Mouse (Mus musculus) monocyte, adult 5-6 weeks (primary cell): ENCODE results near the gene Tceal7. TPM values are rescaled to one million over a fixed set of nuclear protein-coding genes. Genes with fewer than 3 reads are reported as not detected.
"Not testable (repeated sequence)": the region's sequence is repeated elsewhere in the genome, so short reads cannot be mapped to it uniquely, and the experiment has no call there.

Experiments used
- ATAC-seq: fragments of 153-309, 156-312 bp; replicated peaks from 2 replicates; pipeline ENCODE4 v1.8.0; 2017; ENCODE audit warnings: mild to moderate bottlenecking; ENCODE audit not compliant: low TSS enrichment, insufficient number of reproducible peaks, severe bottlenecking, poor library complexity, low FRiP score
- total RNA-seq: library from RNA; stranded (forward); fragments of 200-1000, 200-491, 200-594 nt; gene quantifications from 3 replicates; pipeline ENCODE4 v1.2.3, GENCODE M21; 2017

Tceal7 gene
- not detected in 3 replicates for total RNA-seq

- not testable (repeated sequence) for ATAC-seq
These were observed at the start of gene Tceal7, which contains the start of gene Bex1 for GRCm38 (mm10) chrX:136214729-136215677. Gene Tceal7 (plus strand): TSS chrX:136214779. Gene Bex1 (minus strand): TSS chrX:136215513.

GRCm38 (mm10) chrX:136170625-136171024 lies 44.0 kb upstream of the Tceal7 start:
- no peak for ATAC-seq

GRCm38 (mm10) chrX:136171189-136172117 lies 43.1 kb upstream of the Tceal7 start:
- no peak for ATAC-seq

GRCm38 (mm10) chrX:136172118-136172551 lies 42.4 kb upstream of the Tceal7 start, which contains the start of gene Tceal8:
Gene Tceal8 (minus strand): TSS chrX:136172342.
- ATAC-seq, result peak; percentile 78

- no peak for ATAC-seq
These were observed 41.8 kb upstream of the Tceal7 start for GRCm38 (mm10) chrX:136172786-136173185.

- ATAC-seq, result no peak
These were observed 33.6 kb upstream of the Tceal7 start for GRCm38 (mm10) chrX:136180897-136181553.

GRCm38 (mm10) chrX:136183107-136183506 lies 31.5 kb upstream of the Tceal7 start:
- no peak for ATAC-seq

- no peak for ATAC-seq
These were observed 19.2 kb upstream of the Tceal7 start for GRCm38 (mm10) chrX:136195193-136195944.

GRCm38 (mm10) chrX:136196873-136197272 lies 17.7 kb upstream of the Tceal7 start:
- ATAC-seq, result no peak

GRCm38 (mm10) chrX:136203257-136203656 lies 11.3 kb upstream of the Tceal7 start:
- no peak for ATAC-seq

- no peak for ATAC-seq
These were observed 10.9 kb upstream of the Tceal7 start, which contains the start of gene Tceal5 for GRCm38 (mm10) chrX:136203664-136204066. Gene Tceal5 (minus strand): TSS chrX:136203876.

GRCm38 (mm10) chrX:136204406-136204805 lies 10.2 kb upstream of the Tceal7 start:
- no peak for ATAC-seq

- no peak for ATAC-seq
These were observed 1.2 kb upstream of the Tceal7 start for GRCm38 (mm10) chrX:136213396-136213795.

GRCm38 (mm10) chrX:136216303-136216702 lies 1.7 kb downstream of the Tceal7 start:
- ATAC-seq, result no peak

- ATAC-seq, result no peak
These were observed 9.1 kb downstream of the Tceal7 start for GRCm38 (mm10) chrX:136223714-136224113.

GRCm38 (mm10) chrX:136227768-136228167 lies 13.2 kb downstream of the Tceal7 start:
- no peak for ATAC-seq

- no peak for ATAC-seq
These were observed 23.5 kb downstream of the Tceal7 start for GRCm38 (mm10) chrX:136238118-136238517.

GRCm38 (mm10) chrX:136243181-136243580 lies 28.6 kb downstream of the Tceal7 start:
- ATAC-seq, result no peak
